13 mouse cellular contexts compared by ENCODE assay signal in the genomic region with DNA sequence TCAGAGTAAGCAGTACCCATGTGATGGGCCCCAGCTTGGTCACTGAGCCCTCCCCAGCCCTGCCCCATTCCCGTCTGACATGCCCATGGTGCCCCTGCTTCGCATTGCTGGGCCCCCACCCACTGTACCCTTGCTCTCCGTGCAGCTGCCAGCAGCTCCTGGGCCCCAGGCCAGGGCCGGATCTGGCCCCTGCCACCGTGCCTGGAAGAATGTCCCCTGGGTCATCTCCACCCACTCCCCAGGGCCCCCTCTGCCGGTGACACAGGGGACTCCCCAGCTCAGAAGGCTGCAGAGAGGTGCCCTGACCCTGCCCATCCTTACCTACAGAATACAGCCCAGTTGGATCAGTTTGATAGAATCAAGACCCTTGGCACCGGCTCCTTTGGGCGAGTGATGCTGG. TPM values are rescaled to one million over a fixed set of nuclear protein-coding genes. Genes with fewer than 3 reads are reported as not detected.
DNase-seq lines count a peak whose midpoint lies in the region; ATAC-seq lines count a peak whose summit lies in the region.
"Had no signal": no experiment of that assay in that cellular context is flagged by ENCODE, and none has a peak within 500 bp of the region (broad histone marks: within the 10 kb centered on the region; RNA-seq: fewer than 3 reads in every experiment).

No protein-coding gene starts in this region.

- H3K4me2 ChIP-seq in heart, embryonic 14.5 days (ENCODE audit: low read length): peak overlapping the region; percentile 36
- no peak overlapping the region for H3K4me2 ChIP-seq in hindbrain, embryonic 14.5 days (replicated peaks)
- no peak overlapping the region for H3K4me2 ChIP-seq in kidney, embryonic 14.5 days (replicated peaks; ENCODE audit: low read depth, low read length)
- H3K4me2 ChIP-seq: embryonic facial prominence, embryonic 13.5 days; hindbrain, embryonic 13.5 days; lung, embryonic 14.5 days had no signal

- peak overlapping the region; percentile 62 for H3K9ac ChIP-seq in heart, embryonic 14.5 days (ENCODE audit: low read length)
- H3K9ac ChIP-seq in hindbrain, embryonic 14.5 days: no peak overlapping the region
- H3K9ac ChIP-seq in kidney, embryonic 14.5 days (ENCODE audit: low read depth, low read length): no peak overlapping the region
- H3K9ac ChIP-seq: embryonic facial prominence, embryonic 13.5 days; hindbrain, embryonic 13.5 days; lung, embryonic 14.5 days had no signal

- H3K27ac ChIP-seq in heart, embryonic 14.5 days (replicated peaks in 1 of 2; ENCODE audit: control insufficient read depth in 1 of 2, insufficient read depth in 1 of 2, low read depth in 2 of 2, low read length in 2 of 2): peak overlapping the region; percentile 95 to 98
- H3K27ac ChIP-seq in hindbrain, embryonic 14.5 days: no peak overlapping the region
- H3K27ac ChIP-seq in kidney, embryonic 14.5 days (ENCODE audit: low read depth, low read length): no peak overlapping the region
- H3K27ac ChIP-seq: embryonic facial prominence, embryonic 13.5 days; hindbrain, embryonic 13.5 days had no signal

- H3K9me3 ChIP-seq in heart, embryonic 14.5 days (ENCODE audit: control insufficient read depth, low read length): no peaks in the 10 kb centered on the region
- H3K9me3 ChIP-seq in hindbrain, embryonic 14.5 days (ENCODE audit: control insufficient read depth, low read length): no peaks in the 10 kb centered on the region
- H3K9me3 ChIP-seq in kidney, embryonic 14.5 days (ENCODE audit: control insufficient read depth, low read length): no peaks in the 10 kb centered on the region
- H3K9me3 ChIP-seq: embryonic facial prominence, embryonic 13.5 days; hindbrain, embryonic 13.5 days had no signal

- no peak for ATAC-seq in cerebellum, adult (ENCODE audit: insufficient number of reproducible peaks, low FRiP score, low TSS enrichment)
- ATAC-seq in heart, embryonic 14.5 days (ENCODE audit: insufficient number of reproducible peaks, insufficient read depth, low FRiP score, low read depth): peak; percentile 58; the same call in 1 of the 2 replicates
- ATAC-seq in hindbrain, embryonic 14.5 days (ENCODE audit: low FRiP score): no peak
- ATAC-seq in kidney, embryonic 14.5 days (ENCODE audit: low FRiP score, low TSS enrichment): no peak

- peak; percentile 39 for DNase-seq in cerebellum, adult 9-10 months
- DNase-seq in testis, postnatal 10 days (ENCODE audit: low spot score): peak; percentile 44
- no peak for DNase-seq in testis, postnatal 14 days (ENCODE audit: low spot score)
- no peak for DNase-seq in hindbrain, embryonic 14.5 days (ENCODE audit: low spot score)
- DNase-seq in ovary, postnatal 14 days (ENCODE audit: low spot score): no peak
- DNase-seq: B cell, adult 2 months; kidney, adult 8-10 months; lung, embryonic 14.5 days had no signal

- H3K4me1 ChIP-seq in heart, embryonic 14.5 days (ENCODE audit: control insufficient read depth in 2 of 2, insufficient read depth in 2 of 2, low read length in 2 of 2): peaks cover 35 to 51% of the 10 kb centered on the region in 2 experiments
- peaks cover 15% of the 10 kb centered on the region; the same call in 1 of the 2 replicates for H3K4me1 ChIP-seq in hindbrain, embryonic 14.5 days (replicated peaks; ENCODE audit: control insufficient read depth, insufficient read depth, low read length)
- H3K4me1 ChIP-seq in kidney, embryonic 14.5 days (ENCODE audit: control insufficient read depth, insufficient read depth, low read length): peaks cover 11% of the 10 kb centered on the region

- peaks cover 64% of the 10 kb centered on the region for H3K36me3 ChIP-seq in heart, embryonic 14.5 days (ENCODE audit: control insufficient read depth, insufficient read depth, low read length)
- H3K36me3 ChIP-seq in hindbrain, embryonic 14.5 days (replicated peaks; ENCODE audit: control insufficient read depth, insufficient read depth): peaks cover 57% of the 10 kb centered on the region
- H3K36me3 ChIP-seq in kidney, embryonic 14.5 days (ENCODE audit: control insufficient read depth, insufficient read depth, low read length): peaks cover 56% of the 10 kb centered on the region

- H3K27me3 ChIP-seq in heart, embryonic 14.5 days (ENCODE audit: control insufficient read depth, insufficient read depth, low read length): no peaks in the 10 kb centered on the region
- no peaks in the 10 kb centered on the region for H3K27me3 ChIP-seq in hindbrain, embryonic 14.5 days (ENCODE audit: control insufficient read depth, insufficient read depth, low read length)
- no peaks in the 10 kb centered on the region for H3K27me3 ChIP-seq in kidney, embryonic 14.5 days (ENCODE audit: control insufficient read depth, insufficient read depth, low read length)
- H3K27me3 ChIP-seq: embryonic facial prominence, embryonic 13.5 days; hindbrain, embryonic 13.5 days had no signal

- no peak overlapping the region for H3K4me3 ChIP-seq in heart, embryonic 14.5 days (ENCODE audit: control insufficient read depth in 1 of 2, insufficient read depth in 1 of 2, low read depth in 1 of 2, low read length in 2 of 2)
- H3K4me3 ChIP-seq in hindbrain, embryonic 14.5 days (replicated peaks; ENCODE audit: low read length): no peak overlapping the region
- no peak overlapping the region for H3K4me3 ChIP-seq in kidney, embryonic 14.5 days (ENCODE audit: low read length)
- H3K4me3 ChIP-seq: embryonic facial prominence, embryonic 13.5 days; hindbrain, embryonic 13.5 days had no signal

- WGBS in heart, embryonic 14.5 days: 41% methylated on average over 8 of the region's 8 CpGs
- 87% methylated on average over 8 of the region's 8 CpGs for WGBS in hindbrain, embryonic 14.5 days
- WGBS in kidney, embryonic 14.5 days: 82% methylated on average over 8 of the region's 8 CpGs

RNA-seq across cellular contexts. Expression of a gene that starts 8.1 kb away (rescaled TPM):
- 160 and 211 TPM in 2 replicates for polyA plus RNA-seq in heart, embryonic 14.5 days (2014; fragmentation: Nextera tagmentation; extraction: Ambion mirVana)
- polyA plus RNA-seq in hindbrain, embryonic 14.5 days (2014; fragmentation: Nextera tagmentation; extraction: Ambion mirVana): 194 and 218 TPM in 2 replicates
- polyA plus RNA-seq in kidney, embryonic 14.5 days (2014; fragmentation: Nextera tagmentation; extraction: Ambion mirVana): 123 and 124 TPM in 2 replicates

RNA-seq across cellular contexts. Expression of a gene that starts 16.6 kb away (rescaled TPM):
- polyA plus RNA-seq in heart, embryonic 14.5 days (2014; fragmentation: Nextera tagmentation; extraction: Ambion mirVana): 7.3 and 8.5 TPM in 2 replicates
- 11.1 and 11.3 TPM in 2 replicates for polyA plus RNA-seq in hindbrain, embryonic 14.5 days (2014; fragmentation: Nextera tagmentation; extraction: Ambion mirVana)
- polyA plus RNA-seq in kidney, embryonic 14.5 days (2014; fragmentation: Nextera tagmentation; extraction: Ambion mirVana): 17.9 and 31.9 TPM in 2 replicates

RNA-seq across cellular contexts. Expression of a gene that starts 20.5 kb away (rescaled TPM):
- polyA plus RNA-seq in heart, embryonic 14.5 days (2014; fragmentation: Nextera tagmentation; extraction: Ambion mirVana): 0.69 and 0.80 TPM in 2 replicates
- polyA plus RNA-seq in hindbrain, embryonic 14.5 days (2014; fragmentation: Nextera tagmentation; extraction: Ambion mirVana): 0.54 and 0.76 TPM in 2 replicates
- 1.2 TPM in 2 replicates for polyA plus RNA-seq in kidney, embryonic 14.5 days (2014; fragmentation: Nextera tagmentation; extraction: Ambion mirVana)

RNA-seq across cellular contexts. Expression of a gene that starts 25.5 kb away (rescaled TPM):
- polyA plus RNA-seq in heart, embryonic 14.5 days (2014; fragmentation: Nextera tagmentation; extraction: Ambion mirVana): 57.2 and 60.7 TPM in 2 replicates
- polyA plus RNA-seq in hindbrain, embryonic 14.5 days (2014; fragmentation: Nextera tagmentation; extraction: Ambion mirVana): 10.5 and 10.7 TPM in 2 replicates
- polyA plus RNA-seq in kidney, embryonic 14.5 days (2014; fragmentation: Nextera tagmentation; extraction: Ambion mirVana): 68.2 and 71.4 TPM in 2 replicates

RNA-seq across cellular contexts. Expression of a gene that starts 25.8 kb away (rescaled TPM):
- 0.51 and 0.66 TPM in 2 replicates for polyA plus RNA-seq in heart, embryonic 14.5 days (2014; fragmentation: Nextera tagmentation; extraction: Ambion mirVana)
- polyA plus RNA-seq in hindbrain, embryonic 14.5 days (2014; fragmentation: Nextera tagmentation; extraction: Ambion mirVana): 0.76 and 1.1 TPM in 2 replicates
- 0.37 and 0.61 TPM in 2 replicates for polyA plus RNA-seq in kidney, embryonic 14.5 days (2014; fragmentation: Nextera tagmentation; extraction: Ambion mirVana)

Comparison
In these comparisons a context has a peak if more than half of its experiments do, and no peak if none do; other contexts are left out.
1. DNase-seq: peak in cerebellum, adult 9-10 months (single experiment) and testis, postnatal 10 days (single experiment); none in testis, postnatal 14 days (single experiment), hindbrain, embryonic 14.5 days (single experiment) and ovary, postnatal 14 days (single experiment).
2. H3K27ac ChIP-seq: peak in heart, embryonic 14.5 days (2 of 2); none in hindbrain, embryonic 14.5 days (single experiment) and kidney, embryonic 14.5 days (single experiment).